Mouse (Mus musculus): ENCODE results near the gene Amer2.

Amer2 gene

DNA sequence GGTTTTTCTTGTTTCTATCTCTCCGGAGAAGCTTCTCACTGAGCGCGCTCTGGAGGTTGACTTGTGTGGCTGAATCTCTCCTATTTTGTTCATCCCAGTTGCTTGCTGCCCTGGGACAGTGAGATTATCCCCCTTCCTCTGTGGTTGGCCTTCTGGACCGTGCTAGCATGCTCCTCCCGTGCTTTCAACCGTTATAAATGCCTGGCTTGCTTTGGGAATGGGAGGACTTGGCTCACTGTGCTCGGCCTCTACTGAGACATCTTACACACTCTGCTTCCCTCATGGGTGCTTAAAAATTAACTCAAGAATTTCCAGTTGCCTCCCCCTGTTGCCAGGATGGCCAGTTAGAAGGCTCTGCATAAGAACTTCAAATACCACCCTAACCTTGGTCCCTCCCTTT, 10.8 kb downstream of the Amer2 start:
- Histone ChIP-seq H3K9me3 (ENCODE audit: low read length) (no peaks in the 10 kb centered on the region), H3K36me3 (ENCODE audit: insufficient read depth, low read length) (no peaks in the 10 kb centered on the region), H3K4me1 (replicated peaks; ENCODE audit: low read depth, low read length) (peaks cover 7% of the 10 kb centered on the region), H3K4me3 (replicated peaks; ENCODE audit: low read length) (no peak overlapping the region), H3K27me3 (ENCODE audit: insufficient read depth, low read length) (peaks cover 27% of the 10 kb centered on the region)
- TF ChIP-seq CTCF (conservative IDR thresholded peaks at IDR 0.05; ENCODE audit: low read length), result no peak
- no peak for TF ChIP-seq POU5F1 (IDR thresholded peaks at IDR 0.05; ENCODE audit: borderline replicate concordance, low read length)
- TF ChIP-seq NANOG (IDR thresholded peaks at IDR 0.05; ENCODE audit: borderline replicate concordance, low read length), result no peak

DNA sequence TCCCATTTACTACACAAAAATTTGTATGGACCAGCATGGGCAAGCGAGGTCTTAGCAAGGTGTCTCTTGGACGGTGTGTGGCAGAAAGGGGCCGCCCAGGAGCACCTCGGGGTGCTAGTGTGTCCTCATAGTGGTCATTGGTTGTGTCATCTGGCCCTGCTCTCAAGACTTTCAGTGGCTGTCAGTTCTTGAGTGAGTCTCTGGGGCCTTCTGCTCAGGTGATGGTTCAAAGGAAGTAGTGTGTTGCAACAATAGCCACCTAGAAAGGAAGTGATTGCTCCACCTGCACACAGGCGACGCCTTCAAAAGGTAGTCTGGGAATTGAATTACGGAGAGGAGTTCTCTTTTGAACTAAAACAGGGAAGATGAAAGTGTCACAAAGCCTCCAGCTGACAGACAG, 11.2 kb downstream of the Amer2 start:
- H3K9me3 ChIP-seq (ENCODE audit: low read length), result no peaks in the 10 kb centered on the region
- no peaks in the 10 kb centered on the region for H3K36me3 ChIP-seq (ENCODE audit: insufficient read depth, low read length)
- no peak overlapping the region for H3K4me3 ChIP-seq (replicated peaks; ENCODE audit: low read length)
- peaks cover 22% of the 10 kb centered on the region for H3K27me3 ChIP-seq (ENCODE audit: insufficient read depth, low read length)
- TF ChIP-seq CTCF (conservative IDR thresholded peaks at IDR 0.05; ENCODE audit: low read length) (no peak), NANOG (IDR thresholded peaks at IDR 0.05; ENCODE audit: borderline replicate concordance, low read length) (no peak), POU5F1 (IDR thresholded peaks at IDR 0.05; ENCODE audit: borderline replicate concordance, low read length) (no peak)
- peaks cover 4% of the 10 kb centered on the region for H3K4me1 ChIP-seq (replicated peaks; ENCODE audit: low read depth, low read length)

DNA sequence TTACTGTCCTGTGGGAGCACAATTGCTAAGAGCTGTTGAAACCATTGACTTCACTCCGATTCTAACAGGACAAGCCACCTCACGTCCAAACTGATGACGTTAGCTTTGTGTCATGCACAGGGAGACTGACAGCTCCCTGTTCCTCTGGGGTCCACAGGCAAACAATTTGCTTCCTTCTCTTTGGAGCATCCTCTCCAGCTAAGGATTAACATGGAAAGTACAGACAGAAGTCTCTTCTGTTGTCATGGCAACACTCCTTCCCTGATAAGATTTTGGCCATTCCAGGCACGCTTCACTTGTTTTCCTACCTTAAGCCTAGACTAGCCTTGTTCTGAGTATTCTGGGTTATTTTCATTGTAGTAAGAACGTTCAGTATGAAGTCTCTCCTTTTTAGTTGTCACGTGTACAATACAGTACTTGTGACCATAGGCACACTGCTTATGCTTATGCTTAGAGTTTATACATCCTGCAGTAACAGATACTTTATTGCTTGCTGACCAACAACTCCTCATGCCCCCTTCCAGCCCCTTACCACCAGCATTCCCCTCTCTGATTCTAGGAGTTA, 12.1 kb downstream of the Amer2 start:
- H3K27me3 ChIP-seq (ENCODE audit: insufficient read depth, low read length), result peaks cover 13% of the 10 kb centered on the region
- no peak overlapping the region for H3K4me3 ChIP-seq (replicated peaks; ENCODE audit: low read length)
- no peaks in the 10 kb centered on the region for H3K9me3 ChIP-seq (ENCODE audit: low read length)
- no peak for TF ChIP-seq NANOG (IDR thresholded peaks at IDR 0.05; ENCODE audit: borderline replicate concordance, low read length)
- TF ChIP-seq POU5F1 (IDR thresholded peaks at IDR 0.05; ENCODE audit: borderline replicate concordance, low read length), result no peak
- no peak for TF ChIP-seq CTCF (conservative IDR thresholded peaks at IDR 0.05; ENCODE audit: low read length)
- no peaks in the 10 kb centered on the region for H3K4me1 ChIP-seq (replicated peaks; ENCODE audit: low read depth, low read length)
- no peaks in the 10 kb centered on the region for H3K36me3 ChIP-seq (ENCODE audit: insufficient read depth, low read length)

DNA sequence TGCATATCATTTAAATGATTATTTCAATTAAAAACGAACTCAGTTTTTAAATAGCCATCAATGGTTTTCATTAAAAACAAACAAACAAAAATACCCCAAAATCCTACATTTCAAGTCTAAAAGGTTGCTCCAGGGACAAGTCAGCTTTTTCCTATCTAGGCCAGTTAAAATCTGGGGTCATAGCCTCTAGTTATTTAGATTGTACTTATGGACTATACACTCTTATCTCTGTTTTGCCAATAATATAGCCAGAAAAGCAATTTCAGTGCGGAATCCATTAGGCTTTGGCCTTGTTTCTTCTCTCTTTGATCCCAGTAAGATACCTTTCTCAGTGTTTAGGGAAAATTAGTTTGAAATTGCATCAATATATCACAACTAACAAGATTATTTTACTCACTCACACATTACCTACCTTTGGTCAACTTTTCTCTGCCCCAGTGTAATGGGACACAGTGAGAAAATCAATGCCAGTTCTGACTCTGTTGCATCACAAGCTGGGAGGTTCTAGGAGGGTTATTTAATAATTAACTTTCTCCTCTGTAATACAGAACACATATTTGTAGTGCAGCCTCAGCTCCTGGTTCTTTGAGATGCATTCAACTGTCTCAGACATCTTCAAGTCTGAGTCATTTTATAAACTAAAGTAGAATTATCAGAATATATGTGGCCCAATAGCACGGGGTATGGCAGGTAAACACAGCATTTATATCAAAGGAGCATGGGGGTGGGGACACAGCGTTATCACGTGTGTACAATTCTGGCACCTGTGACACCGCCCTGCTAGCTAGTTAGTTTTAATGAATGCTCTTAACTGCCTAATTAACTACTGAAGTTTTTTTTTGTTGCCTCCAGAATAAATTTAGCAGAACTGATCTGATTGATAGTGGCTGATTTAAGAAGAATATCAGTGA, 13.8 kb downstream of the Amer2 start:
- Histone ChIP-seq H3K27me3 (ENCODE audit: insufficient read depth, low read length) (0 out of 2 replicates have a peak, but pooled peaks cover 2% of the 10 kb centered on the region), H3K9me3 (ENCODE audit: low read length) (no peaks in the 10 kb centered on the region), H3K4me3 (replicated peaks; ENCODE audit: low read length) (no peak overlapping the region), H3K36me3 (ENCODE audit: insufficient read depth, low read length) (no peaks in the 10 kb centered on the region), H3K4me1 (replicated peaks; ENCODE audit: low read depth, low read length) (no peaks in the 10 kb centered on the region)
- no peak for TF ChIP-seq CTCF (conservative IDR thresholded peaks at IDR 0.05; ENCODE audit: low read length)
- no peak for TF ChIP-seq POU5F1 (IDR thresholded peaks at IDR 0.05; ENCODE audit: borderline replicate concordance, low read length)
- no peak for TF ChIP-seq NANOG (IDR thresholded peaks at IDR 0.05; ENCODE audit: borderline replicate concordance, low read length)

DNA sequence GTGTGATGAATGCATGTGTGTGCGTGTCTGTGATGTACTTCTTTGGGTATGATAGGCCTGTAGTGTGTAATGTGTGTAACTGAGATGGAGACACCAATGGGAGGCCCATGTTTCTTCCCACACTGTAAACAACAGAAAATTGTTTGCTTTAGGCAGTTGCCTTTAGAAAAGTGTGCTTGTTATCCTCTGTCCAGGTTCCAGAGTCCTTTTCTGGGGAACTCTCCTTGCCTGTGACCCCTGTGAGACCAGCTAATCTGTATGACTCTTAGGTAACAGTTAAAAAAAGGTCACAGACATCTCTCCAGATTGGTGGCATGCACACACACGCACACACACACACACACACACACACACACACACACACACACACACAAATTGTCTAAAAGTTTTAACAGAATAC, 15.3 kb downstream of the Amer2 start:
- TF ChIP-seq CTCF (conservative IDR thresholded peaks at IDR 0.05; ENCODE audit: low read length) (no peak), NANOG (IDR thresholded peaks at IDR 0.05; ENCODE audit: borderline replicate concordance, low read length) (no peak), POU5F1 (IDR thresholded peaks at IDR 0.05; ENCODE audit: borderline replicate concordance, low read length) (no peak)
- H3K4me3 ChIP-seq (replicated peaks; ENCODE audit: low read length), result no peak overlapping the region
- H3K27me3 ChIP-seq (ENCODE audit: insufficient read depth, low read length), result no peaks in the 10 kb centered on the region

GRCm38 (mm10) chr14:60392202-60392601, 19.1 kb downstream of the Amer2 start:
- no peaks in the 10 kb centered on the region for H3K9me3 ChIP-seq (ENCODE audit: low read length)
- no peaks in the 10 kb centered on the region for H3K36me3 ChIP-seq (ENCODE audit: insufficient read depth, low read length)
- 0 out of 2 replicates have a peak, but pooled peaks cover 4% of the 10 kb centered on the region for H3K27me3 ChIP-seq (ENCODE audit: insufficient read depth, low read length)

More for the DNA sequence above, 15.3 kb downstream of the Amer2 start:
- no peaks in the 10 kb centered on the region for H3K9me3 ChIP-seq (ENCODE audit: low read length)
- no peaks in the 10 kb centered on the region for H3K4me1 ChIP-seq (replicated peaks; ENCODE audit: low read depth, low read length)
- no peaks in the 10 kb centered on the region for H3K36me3 ChIP-seq (ENCODE audit: insufficient read depth, low read length)

GRCm38 (mm10) chr14:60397321-60397720, 24.3 kb downstream of the Amer2 start:
- Histone ChIP-seq H3K4me1 (replicated peaks; ENCODE audit: low read depth, low read length) (peaks cover 16% of the 10 kb centered on the region), H3K9me3 (ENCODE audit: low read length) (no peaks in the 10 kb centered on the region), H3K27me3 (ENCODE audit: insufficient read depth, low read length) (peaks cover 30% of the 10 kb centered on the region), H3K4me3 (replicated peaks; ENCODE audit: low read length) (no peak overlapping the region), H3K36me3 (ENCODE audit: insufficient read depth, low read length) (no peaks in the 10 kb centered on the region)
- TF ChIP-seq POU5F1 (IDR thresholded peaks at IDR 0.05; ENCODE audit: borderline replicate concordance, low read length), result no peak
- TF ChIP-seq CTCF (conservative IDR thresholded peaks at IDR 0.05; ENCODE audit: low read length), result no peak
- no peak for TF ChIP-seq NANOG (IDR thresholded peaks at IDR 0.05; ENCODE audit: borderline replicate concordance, low read length)

More at GRCm38 (mm10) chr14:60392202-60392601, 19.1 kb downstream of the Amer2 start:
- TF ChIP-seq CTCF (conservative IDR thresholded peaks at IDR 0.05; ENCODE audit: low read length), result no peak
- no peak for TF ChIP-seq POU5F1 (IDR thresholded peaks at IDR 0.05; ENCODE audit: borderline replicate concordance, low read length)
- no peak for TF ChIP-seq NANOG (IDR thresholded peaks at IDR 0.05; ENCODE audit: borderline replicate concordance, low read length)
- H3K4me3 ChIP-seq (replicated peaks; ENCODE audit: low read length), result no peak overlapping the region
- no peaks in the 10 kb centered on the region for H3K4me1 ChIP-seq (replicated peaks; ENCODE audit: low read depth, low read length)

GRCm38 (mm10) chr14:60398861-60399260, 25.8 kb downstream of the Amer2 start:
- peaks cover 30% of the 10 kb centered on the region for H3K27me3 ChIP-seq (ENCODE audit: insufficient read depth, low read length)
- TF ChIP-seq CTCF (conservative IDR thresholded peaks at IDR 0.05; ENCODE audit: low read length) (no peak), NANOG (IDR thresholded peaks at IDR 0.05; ENCODE audit: borderline replicate concordance, low read length) (no peak), POU5F1 (IDR thresholded peaks at IDR 0.05; ENCODE audit: borderline replicate concordance, low read length) (no peak)
- H3K36me3 ChIP-seq (ENCODE audit: insufficient read depth, low read length), result no peaks in the 10 kb centered on the region
- no peak overlapping the region for H3K4me3 ChIP-seq (replicated peaks; ENCODE audit: low read length)
- peaks cover 16% of the 10 kb centered on the region for H3K4me1 ChIP-seq (replicated peaks; ENCODE audit: low read depth, low read length)
- H3K9me3 ChIP-seq (ENCODE audit: low read length), result no peaks in the 10 kb centered on the region
